Mouse (Mus musculus) telencephalon, adult 2 months (tissue): ENCODE results near the gene Tesmin.

Experiments
- DNase-seq: peaks from one replicate; pipeline ENCODE4 v3.0.0-alpha.2; 2011; ENCODE audit warnings: low read depth, low spot score

Gene Tesmin

GRCm38 (mm10) chr19:3441092-3441491 is 52.4 kb downstream of the Tesmin start:
- no peak for DNase-seq

GRCm38 (mm10) chr19:3447348-3447747 is 58.7 kb downstream of the Tesmin start:
- no peak for DNase-seq

- no peak for DNase-seq
Measured at GRCm38 (mm10) chr19:3449248-3449647, 60.6 kb downstream of the Tesmin start.

- no peak for DNase-seq
Measured at GRCm38 (mm10) chr19:3450714-3451113, 62.1 kb downstream of the Tesmin start.

- DNase-seq = peak; percentile 55
Measured at GRCm38 (mm10) chr19:3451170-3451569, 62.5 kb downstream of the Tesmin start.

GRCm38 (mm10) chr19:3451649-3452048 is 63.0 kb downstream of the Tesmin start:
- no peak for DNase-seq
